Mouse (Mus musculus): Measurements from ENCODE around the gene Plac1.

Plac1 gene

GRCm38 (mm10) chrX:53114994-53115393 is 124.9 kb downstream of the Plac1 start:
- in situ Hi-C loops (cut with MboI, MseI) = no loop called here

- in situ Hi-C loops (cut with MboI, MseI) = no loop called here
These were observed 129.8 kb downstream of the Plac1 start for GRCm38 (mm10) chrX:53110142-53110541.

- in situ Hi-C loops (cut with MboI, MseI) = no loop called here
These were observed 132.8 kb downstream of the Plac1 start for GRCm38 (mm10) chrX:53107127-53107526.

- in situ Hi-C loops (cut with MboI, MseI) = no loop called here
These were observed 138.7 kb downstream of the Plac1 start for GRCm38 (mm10) chrX:53101165-53101564.

- in situ Hi-C loops (cut with MboI, MseI) = no loop called here
These were observed 140.0 kb downstream of the Plac1 start for GRCm38 (mm10) chrX:53099951-53100350.

- in situ Hi-C loops (cut with MboI, MseI) = no loop called here
These were observed 140.6 kb downstream of the Plac1 start for GRCm38 (mm10) chrX:53099266-53099665.

GRCm38 (mm10) chrX:53098293-53098692 is 141.6 kb downstream of the Plac1 start:
- in situ Hi-C loops (cut with MboI, MseI) = no loop called here

- in situ Hi-C loops (cut with MboI, MseI) = no loop called here
These were observed 142.1 kb downstream of the Plac1 start for GRCm38 (mm10) chrX:53097786-53098185.

GRCm38 (mm10) chrX:53093381-53093780 is 146.5 kb downstream of the Plac1 start:
- in situ Hi-C loops (cut with MboI, MseI) = no loop called here

- in situ Hi-C loops (cut with MboI, MseI) = no loop called here
These were observed 151.1 kb downstream of the Plac1 start for GRCm38 (mm10) chrX:53088663-53089292.

GRCm38 (mm10) chrX:53087202-53087601 is 152.7 kb downstream of the Plac1 start:
- in situ Hi-C loops (cut with MboI, MseI) = no loop called here

GRCm38 (mm10) chrX:53085559-53085958 is 154.4 kb downstream of the Plac1 start:
- in situ Hi-C loops (cut with MboI, MseI) = no loop called here

- in situ Hi-C loops (cut with MboI, MseI) = no loop called here
These were observed 175.5 kb downstream of the Plac1 start for GRCm38 (mm10) chrX:53064406-53064805.

GRCm38 (mm10) chrX:53059426-53060007 is 180.4 kb downstream of the Plac1 start:
- in situ Hi-C loops (cut with MboI, MseI) = no loop called here

- in situ Hi-C loops (cut with MboI, MseI) = no loop called here
These were observed 181.2 kb downstream of the Plac1 start for GRCm38 (mm10) chrX:53058459-53059280.

- in situ Hi-C loops (cut with MboI, MseI) = no loop called here
These were observed 182.2 kb downstream of the Plac1 start for GRCm38 (mm10) chrX:53057760-53058090.

GRCm38 (mm10) chrX:53057054-53057759 is 182.7 kb downstream of the Plac1 start:
- in situ Hi-C loops (cut with MboI, MseI) = no loop called here

GRCm38 (mm10) chrX:53056627-53057026 is 183.3 kb downstream of the Plac1 start:
- in situ Hi-C loops (cut with MboI, MseI) = no loop called here

GRCm38 (mm10) chrX:53055771-53056170 is 184.1 kb downstream of the Plac1 start:
- in situ Hi-C loops (cut with MboI, MseI) = no loop called here

- in situ Hi-C loops (cut with MboI, MseI) = no loop called here
These were observed 186.0 kb downstream of the Plac1 start for GRCm38 (mm10) chrX:53053885-53054284.

- in situ Hi-C loops (cut with MboI, MseI) = no loop called here
These were observed 187.0 kb downstream of the Plac1 start for GRCm38 (mm10) chrX:53052652-53053500.
